Mouse (Mus musculus): ENCODE data around the gene Gfpt1. TPM values are rescaled to one million over a fixed set of nuclear protein-coding genes. Genes with fewer than 3 reads are reported as not detected.

The Gfpt1 gene
- polyA plus RNA-seq, 1 experiment from 2014 or later, result 10.2 TPM

DNA sequence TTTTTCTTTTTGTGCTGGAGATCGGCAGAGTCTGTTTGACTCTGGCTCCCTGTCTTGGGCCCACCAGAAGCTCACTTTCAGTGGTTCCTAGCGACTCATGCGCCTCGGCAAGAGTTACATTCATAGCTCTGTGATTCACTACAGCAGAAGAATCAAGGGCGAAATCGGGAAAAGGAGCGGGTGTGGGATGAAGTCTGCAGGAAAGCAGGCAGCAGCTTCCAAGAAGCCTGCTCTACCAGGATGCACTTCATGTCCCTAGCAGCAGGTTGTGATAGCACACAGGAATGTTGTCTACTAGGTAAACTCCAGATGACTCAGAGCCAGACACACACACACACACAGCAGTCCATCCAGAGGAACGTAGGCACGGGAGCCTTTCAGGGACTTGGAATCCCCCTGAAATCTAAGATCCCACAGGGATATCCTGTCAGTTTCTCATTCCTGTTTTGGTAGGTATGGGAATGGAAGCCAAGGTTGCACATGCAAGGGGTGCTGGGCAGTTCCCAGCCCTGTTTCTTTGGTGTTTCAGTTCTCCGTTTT is 9.3 kb downstream of the Gfpt1 start:
- no peak overlapping the region for H3K4me3 ChIP-seq (ENCODE audit: low read length)
- H3K27me3 ChIP-seq (ENCODE audit: control insufficient read depth, insufficient read depth, low read length), result no peaks in the 10 kb centered on the region
- H3K4me1 ChIP-seq (ENCODE audit: control insufficient read depth, insufficient read depth, low read length), result no peaks in the 10 kb centered on the region
- 87% methylated on average over 10 of the region's 10 CpGs for WGBS
- H3K9me3 ChIP-seq (replicated peaks; ENCODE audit: control insufficient read depth, low read length), result no peaks in the 10 kb centered on the region
- H3K36me3 ChIP-seq (ENCODE audit: control insufficient read depth, insufficient read depth), result peaks cover 38% of the 10 kb centered on the region
- ATAC-seq (replicated peaks; ENCODE audit: extremely low read depth, insufficient read depth, low FRiP score), result no peak
- no peak overlapping the region for H3K9ac ChIP-seq (ENCODE audit: low read length)
- H3K27ac ChIP-seq (ENCODE audit: low read length), result no peak overlapping the region
- no peak overlapping the region for H3K4me2 ChIP-seq (ENCODE audit: low read depth, low read length)

DNA sequence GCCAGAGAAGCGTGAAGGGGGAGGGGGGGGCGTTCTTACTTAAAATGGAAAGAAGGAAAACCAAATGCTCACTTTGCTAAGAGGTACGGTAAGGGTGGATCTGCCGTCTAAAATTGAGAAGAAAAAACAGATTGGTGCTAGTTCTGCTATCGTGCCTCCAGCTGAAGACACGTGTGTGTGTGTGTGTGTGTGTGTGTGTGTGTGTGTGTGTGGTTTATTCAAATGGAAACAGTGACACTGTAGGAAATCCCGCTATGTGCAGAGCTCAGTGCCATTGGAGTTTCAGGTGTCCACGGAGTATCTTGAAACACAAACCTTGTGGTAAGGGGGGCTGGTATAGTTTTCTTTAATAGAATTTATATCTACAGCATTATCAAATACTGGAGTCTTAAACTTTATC is 11.5 kb downstream of the Gfpt1 start:
- Histone ChIP-seq H3K9ac (ENCODE audit: low read length) (no peak overlapping the region), H3K9me3 (replicated peaks; ENCODE audit: control insufficient read depth, low read length) (no peaks in the 10 kb centered on the region), H3K36me3 (ENCODE audit: control insufficient read depth, insufficient read depth) (peaks cover 56% of the 10 kb centered on the region), H3K4me2 (ENCODE audit: low read depth, low read length) (no peak overlapping the region), H3K27me3 (ENCODE audit: control insufficient read depth, insufficient read depth, low read length) (no peaks in the 10 kb centered on the region), H3K4me3 (ENCODE audit: low read length) (no peak overlapping the region), H3K4me1 (ENCODE audit: control insufficient read depth, insufficient read depth, low read length) (no peaks in the 10 kb centered on the region), H3K27ac (ENCODE audit: low read length) (no peak overlapping the region)
- no peak for ATAC-seq (replicated peaks; ENCODE audit: extremely low read depth, insufficient read depth, low FRiP score)
- WGBS, result 81% methylated on average over 8 of the region's 8 CpGs

DNA sequence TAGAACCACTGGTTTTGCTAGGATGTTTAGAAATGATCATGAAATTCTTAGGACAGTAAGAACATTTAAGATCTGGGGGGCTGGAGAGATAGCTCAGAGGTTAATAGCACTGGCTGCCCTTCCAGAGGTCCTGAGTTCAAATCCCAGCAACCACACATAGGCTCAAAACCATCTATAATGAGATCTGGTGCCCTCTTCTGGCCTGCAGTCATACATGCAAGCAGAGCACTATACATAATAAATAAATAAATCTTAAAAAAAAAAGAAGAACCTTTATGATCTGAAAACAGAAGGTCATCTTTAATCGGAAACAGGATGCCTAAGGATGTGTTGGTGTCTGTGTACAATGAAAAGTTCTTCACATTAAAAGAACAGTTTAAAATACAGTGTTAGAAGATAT is 17.1 kb downstream of the Gfpt1 start:
- no peak for ATAC-seq (replicated peaks; ENCODE audit: extremely low read depth, insufficient read depth, low FRiP score)
- Histone ChIP-seq H3K9ac (ENCODE audit: low read length) (no peak overlapping the region), H3K9me3 (replicated peaks; ENCODE audit: control insufficient read depth, low read length) (no peaks in the 10 kb centered on the region), H3K4me3 (ENCODE audit: low read length) (no peak overlapping the region), H3K4me2 (ENCODE audit: low read depth, low read length) (no peak overlapping the region), H3K4me1 (ENCODE audit: control insufficient read depth, insufficient read depth, low read length) (no peaks in the 10 kb centered on the region), H3K27me3 (ENCODE audit: control insufficient read depth, insufficient read depth, low read length) (no peaks in the 10 kb centered on the region), H3K27ac (ENCODE audit: low read length) (no peak overlapping the region), H3K36me3 (ENCODE audit: control insufficient read depth, insufficient read depth) (peaks cover 55% of the 10 kb centered on the region)
- 100% methylated on average over 1 of the region's 1 CpGs for WGBS

DNA sequence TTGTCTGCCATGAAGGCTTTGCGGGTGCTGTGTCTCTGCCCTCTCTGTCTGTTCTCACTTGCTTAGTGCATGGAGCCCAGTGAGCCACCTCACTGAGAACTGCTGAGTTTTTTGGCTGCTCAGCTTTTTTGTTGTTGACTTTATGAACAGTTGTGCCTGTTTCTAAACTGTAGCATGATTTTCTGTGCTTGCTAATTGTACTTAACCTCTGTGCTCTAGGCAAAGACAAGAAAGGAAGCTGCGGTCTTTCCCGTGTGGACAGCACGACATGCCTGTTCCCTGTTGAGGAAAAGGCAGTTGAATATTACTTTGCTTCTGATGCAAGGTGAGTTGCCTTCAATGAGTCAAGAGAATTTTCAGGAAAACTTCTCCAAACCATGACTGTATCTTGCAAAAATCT is 20.9 kb downstream of the Gfpt1 start:
- ATAC-seq (replicated peaks; ENCODE audit: extremely low read depth, insufficient read depth, low FRiP score), result no peak
- no peaks in the 10 kb centered on the region for H3K27me3 ChIP-seq (ENCODE audit: control insufficient read depth, insufficient read depth, low read length)
- H3K27ac ChIP-seq (ENCODE audit: low read length), result no peak overlapping the region
- WGBS, result 91% methylated on average over 4 of the region's 4 CpGs
- H3K36me3 ChIP-seq (ENCODE audit: control insufficient read depth, insufficient read depth), result peaks cover 52% of the 10 kb centered on the region
- H3K9ac ChIP-seq (ENCODE audit: low read length), result no peak overlapping the region
- no peaks in the 10 kb centered on the region for H3K9me3 ChIP-seq (replicated peaks; ENCODE audit: control insufficient read depth, low read length)
- H3K4me3 ChIP-seq (ENCODE audit: low read length), result no peak overlapping the region
- no peak overlapping the region for H3K4me2 ChIP-seq (ENCODE audit: low read depth, low read length)
- peaks cover 1% of the 10 kb centered on the region; the same call in 1 of the 2 replicates for H3K4me1 ChIP-seq (ENCODE audit: control insufficient read depth, insufficient read depth, low read length)

DNA sequence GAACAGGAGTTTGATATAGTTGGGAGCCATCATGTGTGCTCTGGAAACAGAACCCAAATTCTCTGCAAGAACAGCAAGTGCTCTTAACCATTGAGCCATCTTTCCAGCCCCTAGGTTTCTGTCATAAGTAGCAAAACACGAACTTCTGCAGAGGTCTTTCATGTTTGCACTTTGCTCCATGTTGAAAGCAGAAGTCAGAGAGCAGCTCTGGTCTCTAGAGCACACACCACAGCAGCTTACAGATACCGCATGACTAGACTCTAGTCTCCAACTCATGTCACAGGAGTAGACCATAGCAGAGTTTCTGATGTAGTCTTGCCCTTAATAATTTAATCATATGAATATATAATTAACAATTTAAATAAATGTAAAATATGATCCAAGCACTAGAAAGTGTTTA is 25.6 kb downstream of the Gfpt1 start:
- Histone ChIP-seq H3K4me1 (ENCODE audit: control insufficient read depth, insufficient read depth, low read length) (peaks cover 3% of the 10 kb centered on the region; the same call in 1 of the 2 replicates), H3K27me3 (ENCODE audit: control insufficient read depth, insufficient read depth, low read length) (no peaks in the 10 kb centered on the region), H3K27ac (ENCODE audit: low read length) (no peak overlapping the region), H3K36me3 (ENCODE audit: control insufficient read depth, insufficient read depth) (peaks cover 43% of the 10 kb centered on the region), H3K4me3 (ENCODE audit: low read length) (no peak overlapping the region), H3K4me2 (ENCODE audit: low read depth, low read length) (no peak overlapping the region), H3K9ac (ENCODE audit: low read length) (no peak overlapping the region), H3K9me3 (replicated peaks; ENCODE audit: control insufficient read depth, low read length) (no peaks in the 10 kb centered on the region)
- WGBS, result 81% methylated on average over 2 of the region's 2 CpGs
- ATAC-seq (replicated peaks; ENCODE audit: extremely low read depth, insufficient read depth, low FRiP score), result no peak

DNA sequence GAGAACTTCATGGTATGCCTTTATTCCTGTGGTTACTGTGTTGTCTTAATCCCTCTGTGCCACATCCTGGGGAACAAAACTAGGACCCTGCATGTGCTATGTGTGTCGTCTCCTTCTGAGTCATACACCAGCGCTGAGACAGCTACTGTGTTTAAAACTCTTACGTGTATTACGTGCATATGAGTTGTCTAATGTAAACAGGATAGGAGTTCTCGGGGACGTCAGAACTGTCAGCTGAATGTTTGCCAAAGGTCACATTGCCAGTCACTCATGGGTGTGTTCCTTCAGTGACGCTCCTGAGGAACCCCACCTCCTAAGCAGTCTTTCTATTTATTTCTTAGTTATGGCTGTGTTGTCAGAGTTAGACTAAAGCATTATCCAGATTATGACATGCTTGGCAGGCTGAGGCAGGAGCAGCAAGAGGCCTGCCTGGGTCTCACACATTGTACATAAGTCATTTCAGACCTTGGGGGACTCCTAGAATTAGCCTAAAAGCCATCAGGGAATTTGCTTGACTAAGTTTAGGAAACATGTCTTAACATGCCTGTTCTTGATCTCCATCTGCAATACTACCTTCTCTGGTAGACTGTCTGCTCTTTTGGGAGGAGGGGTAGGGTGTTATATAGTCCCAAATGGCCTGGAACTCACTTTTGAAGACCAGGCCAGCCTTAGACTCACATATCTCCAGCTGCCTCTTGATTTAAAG is 26.7 kb downstream of the Gfpt1 start:
- Histone ChIP-seq H3K4me1 (ENCODE audit: control insufficient read depth, insufficient read depth, low read length) (peaks cover 3% of the 10 kb centered on the region; the same call in 1 of the 2 replicates), H3K4me2 (ENCODE audit: low read depth, low read length) (no peak overlapping the region), H3K9ac (ENCODE audit: low read length) (no peak overlapping the region), H3K36me3 (ENCODE audit: control insufficient read depth, insufficient read depth) (peaks cover 41% of the 10 kb centered on the region), H3K4me3 (ENCODE audit: low read length) (no peak overlapping the region), H3K9me3 (replicated peaks; ENCODE audit: control insufficient read depth, low read length) (no peaks in the 10 kb centered on the region), H3K27me3 (ENCODE audit: control insufficient read depth, insufficient read depth, low read length) (no peaks in the 10 kb centered on the region), H3K27ac (ENCODE audit: low read length) (no peak overlapping the region)
- no peak for ATAC-seq (replicated peaks; ENCODE audit: extremely low read depth, insufficient read depth, low FRiP score)
- 55% methylated on average over 7 of the region's 7 CpGs for WGBS

DNA sequence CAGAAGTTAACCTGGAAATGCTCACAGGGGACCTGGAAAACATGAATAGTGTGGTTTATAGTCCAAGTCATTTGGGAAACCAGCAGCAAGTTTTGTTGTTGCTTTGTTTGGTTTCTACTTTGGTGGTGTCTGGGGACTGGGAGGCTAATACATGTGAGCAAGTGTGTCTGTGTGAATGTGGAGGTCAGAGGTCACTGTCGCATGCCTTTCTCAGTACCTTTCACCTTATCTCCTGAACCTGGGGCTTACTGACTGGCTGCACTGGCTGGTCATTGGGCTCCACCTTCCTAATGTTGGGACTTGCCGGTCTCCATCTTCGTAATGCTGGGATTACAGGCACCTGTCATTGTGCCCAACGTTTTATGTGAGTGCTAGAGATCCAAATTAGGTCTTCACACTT is 28.0 kb downstream of the Gfpt1 start:
- H3K4me1 ChIP-seq (ENCODE audit: control insufficient read depth, insufficient read depth, low read length), result peaks cover 10% of the 10 kb centered on the region
- 81% methylated on average over 4 of the region's 4 CpGs for WGBS

DNA sequence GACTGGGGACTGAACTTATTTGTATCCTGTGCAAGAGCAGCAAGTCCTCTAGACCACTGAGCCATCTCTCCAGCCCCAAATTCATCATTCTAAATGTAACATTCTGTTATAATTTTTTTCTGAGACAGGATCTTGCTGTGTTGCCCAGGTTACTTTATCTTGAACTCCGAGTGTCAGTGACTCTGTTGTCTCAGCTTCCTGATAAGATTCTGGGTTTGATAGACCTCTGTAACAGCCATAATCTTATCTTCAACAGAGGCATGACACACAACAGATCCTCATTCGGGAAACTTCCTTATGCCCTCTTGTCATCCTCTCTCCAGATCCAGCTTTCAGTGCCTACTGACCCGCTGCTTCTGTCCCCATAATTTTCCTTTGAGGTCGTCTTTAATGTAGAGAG is 30.1 kb downstream of the Gfpt1 start:
- H3K4me3 ChIP-seq (ENCODE audit: low read length), result no peak overlapping the region
- no peak overlapping the region for H3K9ac ChIP-seq (ENCODE audit: low read length)
- 35% methylated on average over 4 of the region's 4 CpGs for WGBS
- ATAC-seq (replicated peaks; ENCODE audit: extremely low read depth, insufficient read depth, low FRiP score), result no peak
- H3K27ac ChIP-seq (ENCODE audit: low read length), result no peak overlapping the region
- H3K9me3 ChIP-seq (replicated peaks; ENCODE audit: control insufficient read depth, low read length), result no peaks in the 10 kb centered on the region
- no peak overlapping the region for H3K4me2 ChIP-seq (ENCODE audit: low read depth, low read length)
- no peaks in the 10 kb centered on the region for H3K27me3 ChIP-seq (ENCODE audit: control insufficient read depth, insufficient read depth, low read length)
- peaks cover 10% of the 10 kb centered on the region for H3K4me1 ChIP-seq (ENCODE audit: control insufficient read depth, insufficient read depth, low read length)
- peaks cover 37% of the 10 kb centered on the region for H3K36me3 ChIP-seq (ENCODE audit: control insufficient read depth, insufficient read depth)

More for the DNA sequence above, 28.0 kb downstream of the Gfpt1 start:
- Histone ChIP-seq H3K27ac (ENCODE audit: low read length) (no peak overlapping the region), H3K9ac (ENCODE audit: low read length) (no peak overlapping the region), H3K36me3 (ENCODE audit: control insufficient read depth, insufficient read depth) (peaks cover 32% of the 10 kb centered on the region), H3K4me3 (ENCODE audit: low read length) (no peak overlapping the region), H3K27me3 (ENCODE audit: control insufficient read depth, insufficient read depth, low read length) (no peaks in the 10 kb centered on the region), H3K9me3 (replicated peaks; ENCODE audit: control insufficient read depth, low read length) (no peaks in the 10 kb centered on the region), H3K4me2 (ENCODE audit: low read depth, low read length) (no peak overlapping the region)
- no peak for ATAC-seq (replicated peaks; ENCODE audit: extremely low read depth, insufficient read depth, low FRiP score)

DNA sequence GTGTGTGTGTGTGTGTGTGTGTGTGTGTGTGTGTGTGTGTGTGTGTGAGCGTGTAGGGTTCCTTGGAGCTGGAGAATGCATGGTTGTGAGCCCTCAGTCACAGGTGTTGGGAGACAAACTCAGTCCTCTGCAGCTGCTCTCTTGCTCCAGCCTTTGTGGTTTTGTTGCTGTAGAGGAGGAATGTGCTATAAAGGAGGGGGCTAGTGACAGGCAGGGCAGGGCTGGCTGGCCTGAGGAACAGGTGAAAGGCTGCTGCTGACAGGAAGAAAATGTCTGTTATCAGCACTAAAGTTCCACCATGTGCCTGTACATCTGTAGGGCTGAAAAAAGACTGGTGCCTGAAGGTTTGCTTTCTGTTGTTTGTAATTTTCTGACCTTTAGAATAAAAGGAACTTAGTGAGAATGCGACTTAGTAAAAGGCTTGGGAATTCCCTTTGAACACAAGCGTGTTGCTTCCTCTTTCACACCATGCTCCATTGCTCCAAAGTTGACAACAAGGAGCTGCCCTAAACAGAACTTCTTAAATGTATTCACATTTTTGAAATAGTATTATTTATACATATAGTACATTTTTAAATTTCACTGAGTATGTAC is 32.5 kb downstream of the Gfpt1 start:
- Histone ChIP-seq H3K27me3 (ENCODE audit: control insufficient read depth, insufficient read depth, low read length) (no peaks in the 10 kb centered on the region), H3K4me1 (ENCODE audit: control insufficient read depth, insufficient read depth, low read length) (peaks cover 7% of the 10 kb centered on the region), H3K4me3 (ENCODE audit: low read length) (no peak overlapping the region), H3K27ac (ENCODE audit: low read length) (peak overlapping the region; percentile 54), H3K4me2 (ENCODE audit: low read depth, low read length) (no peak overlapping the region), H3K9ac (ENCODE audit: low read length) (no peak overlapping the region), H3K36me3 (ENCODE audit: control insufficient read depth, insufficient read depth) (peaks cover 26% of the 10 kb centered on the region), H3K9me3 (replicated peaks; ENCODE audit: control insufficient read depth, low read length) (no peaks in the 10 kb centered on the region)
- peak; percentile 82 for ATAC-seq (replicated peaks; ENCODE audit: extremely low read depth, insufficient read depth, low FRiP score)
- WGBS, result 45% methylated on average over 3 of the region's 3 CpGs

All from heart, embryonic 16.5 days (tissue).